Mouse (Mus musculus): ENCODE measurements around the gene Ppp1r9a. TPM values are rescaled to one million over a fixed set of nuclear protein-coding genes. Genes with fewer than 3 reads are reported as not detected.

Gene Ppp1r9a
- polyA plus RNA-seq, 1 experiment from 2014 or later = 25.2 TPM

DNA sequence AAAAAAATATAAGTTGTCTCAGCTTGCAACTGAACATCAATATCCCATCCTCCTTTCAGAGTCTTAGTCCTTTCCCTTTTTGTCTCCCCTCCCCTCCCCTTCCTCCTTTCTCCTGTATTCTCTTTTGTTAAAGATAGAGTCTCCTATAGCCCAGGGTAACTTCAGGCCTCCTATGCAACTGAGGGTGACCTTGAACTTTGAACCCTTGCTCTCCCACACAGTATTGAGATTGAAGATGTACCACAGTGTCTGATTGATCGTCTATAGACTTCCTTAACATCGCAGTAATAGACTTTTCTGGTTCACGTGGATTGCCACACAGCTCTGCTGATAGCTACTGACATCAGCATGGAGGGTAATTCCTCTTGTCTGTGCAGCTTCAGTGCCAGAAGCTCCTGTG lies 27.6 kb downstream of the Ppp1r9a start:
- 82% methylated on average over 3 of the region's 3 CpGs for WGBS
- Histone ChIP-seq H3K27ac (ENCODE audit: low read depth) (no peak overlapping the region), H3K4me1 (ENCODE audit: insufficient read depth) (no peaks in the 10 kb centered on the region), H3K27me3 (ENCODE audit: insufficient read depth, low read length) (no peaks in the 10 kb centered on the region), H3K36me3 (ENCODE audit: insufficient read depth) (no peaks in the 10 kb centered on the region), H3K9ac (no peak overlapping the region), H3K4me2 (no peak overlapping the region), H3K4me3 (ENCODE audit: low read depth, low read length) (no peak overlapping the region), H3K9me3 (ENCODE audit: low read depth, low read length) (no peaks in the 10 kb centered on the region)
- TF ChIP-seq CTCF (IDR thresholded peaks at IDR 0.05; ENCODE audit: low read depth) = no peak
- ATAC-seq (ENCODE audit: insufficient read depth) (no peak), DNase-seq (no peak)

DNA sequence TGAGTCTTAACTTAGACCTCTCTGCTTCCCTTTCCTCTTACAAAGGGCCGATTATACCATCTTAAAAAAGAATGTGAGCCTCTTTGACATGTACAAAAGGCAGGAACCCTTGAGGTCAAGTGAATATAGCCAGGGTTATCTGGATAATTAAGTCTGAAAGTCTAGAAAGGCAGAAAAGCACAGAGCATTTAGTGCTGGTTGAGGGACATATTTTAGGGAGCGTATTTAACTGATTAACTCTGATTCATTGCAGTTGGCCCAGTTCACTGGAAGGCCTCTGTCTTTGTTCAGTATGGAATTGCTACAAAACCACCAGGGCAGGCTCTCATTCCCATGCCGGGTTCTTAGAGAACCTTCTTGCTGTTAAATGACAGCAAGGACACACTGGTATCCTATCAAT lies 36.2 kb downstream of the Ppp1r9a start:
- no peak overlapping the region for H3K4me3 ChIP-seq (ENCODE audit: low read depth, low read length)
- DNase-seq (no peak), ATAC-seq (ENCODE audit: insufficient read depth) (no peak)
- no peaks in the 10 kb centered on the region for H3K9me3 ChIP-seq (ENCODE audit: low read depth, low read length)
- no peak overlapping the region for H3K4me2 ChIP-seq
- 0 out of 2 replicates have a peak, but pooled peaks cover 3% of the 10 kb centered on the region for H3K4me1 ChIP-seq (ENCODE audit: insufficient read depth)
- H3K36me3 ChIP-seq (ENCODE audit: insufficient read depth) = no peaks in the 10 kb centered on the region
- TF ChIP-seq CTCF (IDR thresholded peaks at IDR 0.05; ENCODE audit: low read depth) = no peak
- no peaks in the 10 kb centered on the region for H3K27me3 ChIP-seq (ENCODE audit: insufficient read depth, low read length)
- no peak overlapping the region for H3K9ac ChIP-seq
- peak overlapping the region; percentile 52 for H3K27ac ChIP-seq (ENCODE audit: low read depth)
- WGBS = 41% methylated on average over 3 of the region's 3 CpGs

DNA sequence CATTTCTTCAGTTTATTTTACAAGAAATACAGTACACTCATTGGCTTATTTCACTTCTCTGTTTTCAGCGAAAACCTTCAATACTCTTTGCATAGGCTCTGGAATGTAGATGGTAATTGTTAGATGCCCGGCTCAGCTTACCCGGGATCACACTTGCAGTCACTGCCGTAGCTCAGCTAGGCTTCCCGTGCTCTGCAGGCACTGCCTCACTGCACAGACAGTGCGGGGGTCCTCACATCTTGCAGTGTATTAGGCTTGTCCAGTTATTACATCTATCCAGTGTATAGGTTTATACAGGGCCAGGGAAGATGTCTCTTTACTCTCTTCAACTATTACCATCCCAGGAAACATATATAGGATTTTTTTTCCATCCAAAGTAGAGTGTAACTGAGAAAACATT lies 37.4 kb downstream of the Ppp1r9a start:
- H3K4me2 ChIP-seq = no peak overlapping the region
- H3K36me3 ChIP-seq (ENCODE audit: insufficient read depth) = no peaks in the 10 kb centered on the region
- no peak for TF ChIP-seq CTCF (IDR thresholded peaks at IDR 0.05; ENCODE audit: low read depth)
- no peak for ATAC-seq (ENCODE audit: insufficient read depth)
- H3K9me3 ChIP-seq (ENCODE audit: low read depth, low read length) = no peaks in the 10 kb centered on the region
- H3K4me3 ChIP-seq (ENCODE audit: low read depth, low read length) = no peak overlapping the region
- H3K27ac ChIP-seq (ENCODE audit: low read depth) = no peak overlapping the region
- no peak for DNase-seq
- 71% methylated on average over 6 of the region's 6 CpGs for WGBS
- H3K9ac ChIP-seq = no peak overlapping the region
- H3K4me1 ChIP-seq (ENCODE audit: insufficient read depth) = 0 out of 2 replicates have a peak, but pooled peaks cover 3% of the 10 kb centered on the region
- no peaks in the 10 kb centered on the region for H3K27me3 ChIP-seq (ENCODE audit: insufficient read depth, low read length)

DNA sequence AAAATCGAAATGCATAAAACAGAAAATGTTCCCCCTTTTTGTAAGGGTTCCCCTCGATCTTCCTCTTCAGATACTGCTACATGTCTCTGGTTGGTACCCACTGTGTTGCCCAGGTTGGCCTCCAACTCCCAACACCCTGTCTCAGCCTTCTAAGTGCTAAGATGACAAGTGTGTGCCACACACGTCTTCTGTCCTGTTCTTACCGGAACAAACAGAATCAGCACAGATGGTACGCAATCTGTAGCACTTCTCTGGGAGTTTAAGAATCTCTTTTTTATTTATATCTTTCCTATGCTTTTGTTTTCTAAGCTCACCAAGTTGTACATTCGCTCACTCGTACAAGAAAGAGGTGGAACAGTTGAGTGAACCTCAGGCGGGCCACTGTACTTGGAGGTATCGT lies 37.9 kb downstream of the Ppp1r9a start:
- no peak overlapping the region for H3K4me2 ChIP-seq
- TF ChIP-seq CTCF (IDR thresholded peaks at IDR 0.05; ENCODE audit: low read depth) = no peak
- H3K9me3 ChIP-seq (ENCODE audit: low read depth, low read length) = no peaks in the 10 kb centered on the region
- no peak for DNase-seq
- H3K36me3 ChIP-seq (ENCODE audit: insufficient read depth) = no peaks in the 10 kb centered on the region
- WGBS = 79% methylated on average over 9 of the region's 9 CpGs
- no peak overlapping the region for H3K27ac ChIP-seq (ENCODE audit: low read depth)
- no peak overlapping the region for H3K4me3 ChIP-seq (ENCODE audit: low read depth, low read length)
- 0 out of 2 replicates have a peak, but pooled peaks cover 3% of the 10 kb centered on the region for H3K4me1 ChIP-seq (ENCODE audit: insufficient read depth)
- H3K27me3 ChIP-seq (ENCODE audit: insufficient read depth, low read length) = no peaks in the 10 kb centered on the region
- no peak overlapping the region for H3K9ac ChIP-seq
- ATAC-seq (ENCODE audit: insufficient read depth) = no peak

DNA sequence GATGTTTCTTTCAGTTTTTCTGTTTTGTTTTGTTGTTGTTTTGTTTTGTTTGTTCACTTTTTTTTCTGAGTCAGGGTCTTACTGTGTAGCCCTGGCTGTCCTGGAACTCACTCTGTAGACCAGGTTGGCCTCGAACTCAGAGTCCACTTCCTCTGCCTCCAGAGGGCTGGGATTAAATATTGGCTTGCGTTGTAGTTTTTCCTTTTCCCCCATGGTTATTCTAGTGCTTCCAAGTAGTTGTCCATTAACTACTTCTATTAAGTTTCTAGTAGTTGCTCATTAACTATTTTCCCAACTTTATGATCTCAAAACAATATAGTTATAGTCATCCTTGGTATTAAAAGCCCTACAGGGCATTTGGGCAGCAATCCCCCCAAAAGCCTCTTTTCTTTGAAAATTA lies 41.1 kb downstream of the Ppp1r9a start:
- Histone ChIP-seq H3K4me1 (ENCODE audit: insufficient read depth) (no peaks in the 10 kb centered on the region), H3K27ac (ENCODE audit: low read depth) (no peak overlapping the region), H3K4me3 (ENCODE audit: low read depth, low read length) (no peak overlapping the region), H3K9ac (no peak overlapping the region), H3K27me3 (ENCODE audit: insufficient read depth, low read length) (no peaks in the 10 kb centered on the region), H3K4me2 (no peak overlapping the region), H3K9me3 (ENCODE audit: low read depth, low read length) (no peaks in the 10 kb centered on the region), H3K36me3 (ENCODE audit: insufficient read depth) (no peaks in the 10 kb centered on the region)
- ATAC-seq (ENCODE audit: insufficient read depth) = no peak
- no peak for TF ChIP-seq CTCF (IDR thresholded peaks at IDR 0.05; ENCODE audit: low read depth)
- no peak for DNase-seq
- WGBS = 91% methylated on average over 2 of the region's 2 CpGs

DNA sequence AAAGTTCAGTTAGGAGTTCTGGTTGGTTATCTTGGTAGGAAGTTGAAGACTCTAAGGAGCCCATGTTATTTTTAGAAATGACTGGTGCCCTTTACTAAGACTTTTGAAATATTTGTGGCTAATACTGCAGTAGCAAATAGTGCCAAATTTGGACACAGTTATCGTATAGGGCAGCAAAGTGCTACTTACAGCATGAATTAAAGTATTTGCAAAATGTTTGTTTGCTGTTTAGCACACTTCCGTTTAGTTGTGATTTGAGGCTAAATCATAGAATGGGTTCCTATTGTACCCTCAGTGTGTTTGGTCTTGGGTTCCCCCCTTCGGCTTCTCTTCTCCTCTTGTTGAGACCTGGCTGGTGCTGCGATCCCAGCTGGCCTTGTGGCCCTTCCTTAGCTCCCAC lies 45.3 kb downstream of the Ppp1r9a start:
- no peak for TF ChIP-seq CTCF (IDR thresholded peaks at IDR 0.05; ENCODE audit: low read depth)
- Histone ChIP-seq H3K27me3 (ENCODE audit: insufficient read depth, low read length) (no peaks in the 10 kb centered on the region), H3K4me1 (ENCODE audit: insufficient read depth) (peaks cover 9% of the 10 kb centered on the region; the same call in 1 of the 2 replicates), H3K9me3 (ENCODE audit: low read depth, low read length) (no peaks in the 10 kb centered on the region), H3K4me2 (no peak overlapping the region), H3K36me3 (ENCODE audit: insufficient read depth) (no peaks in the 10 kb centered on the region), H3K4me3 (ENCODE audit: low read depth, low read length) (no peak overlapping the region), H3K9ac (no peak overlapping the region), H3K27ac (ENCODE audit: low read depth) (no peak overlapping the region; the same call in 1 of the 2 replicates)
- DNase-seq (no peak), ATAC-seq (ENCODE audit: insufficient read depth) (no peak)
- whole genome bisulfite sequencing = 75% methylated on average over 4 of the region's 4 CpGs

DNA sequence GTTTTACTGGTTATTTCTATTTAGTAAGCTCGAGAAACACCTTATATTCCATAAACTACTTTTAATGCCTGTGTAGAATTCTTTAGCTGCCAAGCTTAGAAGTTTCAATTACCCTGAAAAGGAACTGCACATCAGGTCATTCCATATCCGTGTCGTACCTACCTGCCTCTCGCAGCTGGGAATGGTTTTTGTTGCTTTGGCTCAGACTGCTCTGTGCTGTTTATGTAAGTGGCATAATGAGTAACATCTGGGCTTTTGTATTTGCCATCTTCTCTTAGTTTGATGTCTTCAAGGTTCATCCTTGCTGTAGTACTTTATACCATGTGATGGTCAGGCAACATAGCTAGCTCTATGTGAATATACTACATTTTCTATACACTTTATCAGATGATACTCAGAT lies 47.0 kb downstream of the Ppp1r9a start:
- DNase-seq = no peak
- Histone ChIP-seq H3K4me2 (no peak overlapping the region), H3K9me3 (ENCODE audit: low read depth, low read length) (no peaks in the 10 kb centered on the region), H3K9ac (no peak overlapping the region), H3K36me3 (ENCODE audit: insufficient read depth) (no peaks in the 10 kb centered on the region), H3K4me1 (ENCODE audit: insufficient read depth) (peaks cover 12% of the 10 kb centered on the region; the same call in 1 of the 2 replicates), H3K27me3 (ENCODE audit: insufficient read depth, low read length) (no peaks in the 10 kb centered on the region), H3K27ac (ENCODE audit: low read depth) (no peak overlapping the region), H3K4me3 (ENCODE audit: low read depth, low read length) (no peak overlapping the region)
- TF ChIP-seq CTCF (IDR thresholded peaks at IDR 0.05; ENCODE audit: low read depth) = no peak
- no peak for ATAC-seq (ENCODE audit: insufficient read depth)
- WGBS = 68% methylated on average over 4 of the region's 4 CpGs

Data from lung, embryonic 14.5 days (tissue).